Mouse (Mus musculus) MEL (cell line): Measurements from ENCODE around the gene Fcer1g.

Source experiments
- JUND ChIP-seq: IDR thresholded peaks from 2 replicates; pipeline ENCODE4 v1.6.1; 2011; ENCODE audit warnings: low read depth, mild to moderate bottlenecking, improper control_type of control experiment, low read length
- MYC ChIP-seq: IDR thresholded peaks from 2 replicates; pipeline ENCODE4 v1.6.1; 2011; ENCODE audit warnings: low read depth, mild to moderate bottlenecking, low read length, improper control_type of control experiment, moderate library complexity
- POLR2A ChIP-seq, 2 experiments: IDR thresholded peaks; 2 replicates each; pipeline ENCODE4 v1.6.1; 2011 to 2012; ENCODE audit warnings: low read length in 2 of 2, mild to moderate bottlenecking in 2 of 2, control low read depth in 1 of 2, improper control_type of control experiment in 1 of 2, low read depth in 1 of 2, moderate library complexity in 1 of 2; ENCODE audit not compliant: control insufficient read depth in 1 of 2, insufficient read depth in 1 of 2, poor library complexity in 1 of 2
- POLR2AphosphoS2 ChIP-seq: IDR thresholded peaks from 2 replicates; pipeline ENCODE4 v1.6.1; 2011; ENCODE audit warnings: low read length, improper control_type of control experiment
- ZC3H11A ChIP-seq: IDR thresholded peaks from 2 replicates; pipeline ENCODE4 v1.6.1; 2012; ENCODE audit warnings: low read depth, mild to moderate bottlenecking, inconsistent platforms, low read length, improper control_type of control experiment
- ZKSCAN1 ChIP-seq: IDR thresholded peaks from 2 replicates; pipeline ENCODE4 v1.6.1; 2012; ENCODE audit warnings: low read depth, mild to moderate bottlenecking, inconsistent platforms, low read length, improper control_type of control experiment, moderate library complexity
- ZMIZ1 ChIP-seq: IDR thresholded peaks from 2 replicates; pipeline ENCODE4 v1.6.1; 2012; ENCODE audit warnings: low read depth, mild to moderate bottlenecking, inconsistent platforms, low read length, improper control_type of control experiment, moderate library complexity

GRCm38 (mm10) chr1:171195887-171196397, 38.2 kb downstream of the Fcer1g start, which contains the start of gene Pcp4l1:
- TF ChIP-seq POLR2A (IDR thresholded peaks at IDR 0.05; ENCODE audit: control insufficient read depth in 1 of 2, insufficient read depth in 1 of 2, low read depth in 1 of 2, low read length in 2 of 2, poor library complexity in 1 of 2) (no peak), ZKSCAN1 (no peak), ZMIZ1 (no peak), ZC3H11A (no peak), JUND (no peak), POLR2AphosphoS2 (no peak), MYC (no peak)
